Mouse (Mus musculus): Measurements from ENCODE around the gene Prss57.

- peak in 1 of 2 experiments; percentile 21; a peak in 1 of 4 replicates for TF ChIP-seq POLR2A (IDR thresholded peaks at IDR 0.05; ENCODE audit: control insufficient read depth in 1 of 2, insufficient read depth in 1 of 2, low read depth in 1 of 2, low read length in 2 of 2, poor library complexity in 1 of 2)
- TF ChIP-seq MAX (IDR thresholded peaks at IDR 0.05; ENCODE audit: low read length): no peak; the same call in 1 of the 2 replicates
- TF ChIP-seq CTCF (IDR thresholded peaks at IDR 0.05 in 2 of 3, conservative IDR thresholded peaks at IDR 0.05 in 1 of 3; ENCODE audit: control insufficient read depth in 1 of 3, insufficient read depth in 1 of 3, low read depth in 2 of 3, low read length in 3 of 3, poor library complexity in 1 of 3, severe bottlenecking in 1 of 3): no peak
- TF ChIP-seq SIN3A (IDR thresholded peaks at IDR 0.05; ENCODE audit: low read length): no peak
- TF ChIP-seq USF1 (IDR thresholded peaks at IDR 0.05; ENCODE audit: low read depth, low read length): no peak
- no peak for TF ChIP-seq ZKSCAN1 (IDR thresholded peaks at IDR 0.05; ENCODE audit: low read depth, low read length)
- no peak for TF ChIP-seq ELF1 (IDR thresholded peaks at IDR 0.05; ENCODE audit: low read depth, low read length)
- no peak for TF ChIP-seq GATA1 (IDR thresholded peaks at IDR 0.05; ENCODE audit: low read depth, low read length)
- TF ChIP-seq CHD2 (IDR thresholded peaks at IDR 0.05; ENCODE audit: low read length): no peak
- TF ChIP-seq TCF12 (IDR thresholded peaks at IDR 0.05; ENCODE audit: low read depth, low read length): no peak
- 0 out of 4 replicates have a peak, but pooled peaks of 1 of the 2 experiments have one; percentile 5 for TF ChIP-seq EP300 (IDR thresholded peaks at IDR 0.05; ENCODE audit: low read depth in 1 of 2, low read length in 2 of 2)
- no peak for TF ChIP-seq JUND (IDR thresholded peaks at IDR 0.05; ENCODE audit: low read depth, low read length)
- TF ChIP-seq MAZ (IDR thresholded peaks at IDR 0.05; ENCODE audit: low read depth, low read length): peak; percentile 51; the same call in 1 of the 2 replicates
- no peak for TF ChIP-seq HCFC1 (IDR thresholded peaks at IDR 0.05; ENCODE audit: low read depth, low read length)
Observed at GRCm38 (mm10) chr10:79746774-79747151, 44.0 kb downstream of the Prss57 start.

All from MEL (cell line).